15 mouse cellular contexts compared by ENCODE assay signal in the genomic region with DNA sequence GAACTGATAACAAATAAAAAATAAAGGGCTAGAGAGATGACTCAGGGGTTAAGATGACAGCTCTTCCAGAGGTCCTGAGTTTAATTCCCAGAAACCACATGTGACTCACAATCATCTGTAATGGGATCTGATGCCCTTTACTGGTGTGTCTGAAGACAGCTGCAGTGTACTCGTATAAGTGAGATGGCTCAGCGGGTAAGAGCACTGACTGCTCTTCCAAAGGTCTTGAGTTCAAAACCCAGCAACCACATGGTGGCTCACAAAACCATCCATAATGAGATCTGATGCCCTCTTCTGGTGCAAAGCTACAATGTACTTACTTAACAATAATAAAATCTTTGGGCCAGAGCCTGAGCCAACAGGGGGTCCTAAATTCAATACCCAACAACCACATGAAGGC. TPM values are rescaled to one million over a fixed set of nuclear protein-coding genes. Genes with fewer than 3 reads are reported as not detected.
DNase-seq lines count a peak whose midpoint lies in the region; ATAC-seq and TF ChIP-seq lines count a peak whose summit lies in the region.
"Had no signal": no experiment of that assay in that cellular context is flagged by ENCODE, and none has a peak within 500 bp of the region (broad histone marks: within the 10 kb centered on the region; RNA-seq: fewer than 3 reads in every experiment).

No protein-coding gene starts in this region.

- DNase-seq in heart, adult 11 months = peak; percentile 72
- DNase-seq in heart, adult 9 months (ENCODE audit: low spot score in 2 of 2) = no peak
- no peak for DNase-seq in midbrain, postnatal 0 days (ENCODE audit: low spot score)
- DNase-seq in midbrain, embryonic 14.5 days = no peak
- DNase-seq in R1 (ENCODE audit: low read depth, low spot score) = peak; percentile 39
- no peak for DNase-seq in right cerebral cortex, adult 18-20 months
- DNase-seq in urinary bladder, postnatal 14 days (ENCODE audit: low spot score) = no peak
- DNase-seq: cerebellum, postnatal 25 days; kidney, adult 11 months; kidney, postnatal 36 days; liver had no signal

- H3K27ac ChIP-seq in midbrain, postnatal 0 days (ENCODE audit: low read depth, low read length) = no peak overlapping the region
- no peak overlapping the region for H3K27ac ChIP-seq in midbrain, embryonic 14.5 days (replicated peaks; ENCODE audit: low read depth, low read length)
- H3K27ac ChIP-seq: embryonic facial prominence, embryonic 13.5 days; heart, embryonic 15.5 days had no signal

- no peak overlapping the region for H3K9ac ChIP-seq in midbrain, postnatal 0 days (replicated peaks; ENCODE audit: low read length, poor library complexity, severe bottlenecking)
- no peak overlapping the region for H3K9ac ChIP-seq in midbrain, embryonic 14.5 days (replicated peaks; ENCODE audit: low read length)
- H3K9ac ChIP-seq: embryonic facial prominence, embryonic 13.5 days; heart, embryonic 15.5 days had no signal

- no peaks in the 10 kb centered on the region for H3K27me3 ChIP-seq in midbrain, postnatal 0 days (ENCODE audit: insufficient read depth, low read length)
- no peaks in the 10 kb centered on the region for H3K27me3 ChIP-seq in midbrain, embryonic 14.5 days (ENCODE audit: control insufficient read depth, insufficient read depth, low read length)
- H3K27me3 ChIP-seq: embryonic facial prominence, embryonic 13.5 days; heart, embryonic 15.5 days had no signal

- H3K9me3 ChIP-seq in midbrain, postnatal 0 days (ENCODE audit: low read length) = no peaks in the 10 kb centered on the region
- H3K9me3 ChIP-seq in midbrain, embryonic 14.5 days (ENCODE audit: control insufficient read depth, low read length) = no peaks in the 10 kb centered on the region
- H3K9me3 ChIP-seq: embryonic facial prominence, embryonic 13.5 days; heart, embryonic 15.5 days had no signal

- no peak overlapping the region for H3K4me2 ChIP-seq in midbrain, postnatal 0 days (ENCODE audit: low read depth, low read length, poor library complexity, severe bottlenecking)
- H3K4me2 ChIP-seq in midbrain, embryonic 14.5 days (ENCODE audit: low read length) = no peak overlapping the region

- ATAC-seq in midbrain, postnatal 0 days (ENCODE audit: low FRiP score) = no peak
- ATAC-seq in midbrain, embryonic 14.5 days (ENCODE audit: low FRiP score, low TSS enrichment) = no peak
- ATAC-seq: activated CD4-positive, CD25-positive, alpha-beta regulatory T cell, adult 4 months had no signal

- peak; percentile 37 for TF ChIP-seq CTCF in midbrain, postnatal 0 days (IDR thresholded peaks at IDR 0.05)

- H3K4me1 ChIP-seq in midbrain, postnatal 0 days (ENCODE audit: insufficient read depth, low read length) = no peaks in the 10 kb centered on the region
- 0 out of 2 replicates have a peak, but pooled peaks cover 6% of the 10 kb centered on the region for H3K4me1 ChIP-seq in midbrain, embryonic 14.5 days (ENCODE audit: control insufficient read depth, insufficient read depth, low read length)

- 85% methylated on average over 2 of the region's 2 CpGs for WGBS in midbrain, postnatal 0 days
- 88% methylated on average over 2 of the region's 2 CpGs for WGBS in midbrain, embryonic 14.5 days

- peaks cover 23% of the 10 kb centered on the region for H3K36me3 ChIP-seq in midbrain, postnatal 0 days (ENCODE audit: insufficient read depth, low read length)
- peaks cover 34% of the 10 kb centered on the region for H3K36me3 ChIP-seq in midbrain, embryonic 14.5 days (ENCODE audit: control insufficient read depth, insufficient read depth, low read length)

- H3K4me3 ChIP-seq in midbrain, postnatal 0 days (ENCODE audit: low read depth, low read length) = no peak overlapping the region
- H3K4me3 ChIP-seq in midbrain, embryonic 14.5 days (replicated peaks; ENCODE audit: low read depth, low read length) = no peak overlapping the region
- H3K4me3 ChIP-seq: embryonic facial prominence, embryonic 13.5 days; heart, embryonic 15.5 days had no signal

RNA-seq across cellular contexts. Expression of a gene that starts 2.1 kb away (rescaled TPM):
- total RNA-seq in midbrain, postnatal 0 days (2014; rRNA removed) = 67.4 and 78.3 TPM in 2 replicates
- polyA plus RNA-seq in midbrain, postnatal 0 days (2015; fragmentation: Nextera tagmentation; extraction: Ambion mirVana) = 96.3 and 107 TPM in 2 replicates
- 90.7 and 101 TPM in 2 replicates for polyA plus RNA-seq in midbrain, embryonic 14.5 days (2014; fragmentation: Nextera tagmentation; extraction: Ambion mirVana)

RNA-seq across cellular contexts. Expression of a gene that starts 9.3 kb away (rescaled TPM):
- 1.8 and 5.7 TPM in 2 replicates for total RNA-seq in midbrain, postnatal 0 days (2014; rRNA removed)
- polyA plus RNA-seq in midbrain, postnatal 0 days (2015; fragmentation: Nextera tagmentation; extraction: Ambion mirVana) = 6.3 and 6.8 TPM in 2 replicates
- 7.5 and 7.6 TPM in 2 replicates for polyA plus RNA-seq in midbrain, embryonic 14.5 days (2014; fragmentation: Nextera tagmentation; extraction: Ambion mirVana)

RNA-seq across cellular contexts. Expression of a gene that starts 9.6 kb away (rescaled TPM):
- total RNA-seq in midbrain, postnatal 0 days (2014; rRNA removed) = 10.4 and 12.9 TPM in 2 replicates
- 24.2 and 25.2 TPM in 2 replicates for polyA plus RNA-seq in midbrain, postnatal 0 days (2015; fragmentation: Nextera tagmentation; extraction: Ambion mirVana)
- 21.1 and 23.1 TPM in 2 replicates for polyA plus RNA-seq in midbrain, embryonic 14.5 days (2014; fragmentation: Nextera tagmentation; extraction: Ambion mirVana)

RNA-seq across cellular contexts. Expression of a gene that starts 9.8 kb away (rescaled TPM):
- 0.66 and 2.7 TPM in 2 replicates for total RNA-seq in midbrain, postnatal 0 days (2014; rRNA removed)
- 2.9 TPM in 2 replicates for polyA plus RNA-seq in midbrain, postnatal 0 days (2015; fragmentation: Nextera tagmentation; extraction: Ambion mirVana)
- 1.1 TPM in 2 replicates for polyA plus RNA-seq in midbrain, embryonic 14.5 days (2014; fragmentation: Nextera tagmentation; extraction: Ambion mirVana)
- total RNA-seq: megakaryocyte-erythroid progenitor cell, adult 5-6 weeks had no signal

RNA-seq across cellular contexts. Expression of a gene that starts 26.8 kb away (rescaled TPM):
- total RNA-seq in midbrain, postnatal 0 days (2014; rRNA removed) = 605 and 614 TPM in 2 replicates
- polyA plus RNA-seq in midbrain, postnatal 0 days (2015; fragmentation: Nextera tagmentation; extraction: Ambion mirVana) = 227 and 260 TPM in 2 replicates
- 301 and 329 TPM in 2 replicates for polyA plus RNA-seq in midbrain, embryonic 14.5 days (2014; fragmentation: Nextera tagmentation; extraction: Ambion mirVana)

Comparison
In these comparisons a context has a peak if more than half of its experiments do, and no peak if none do; other contexts are left out.
1. DNase-seq: peak in heart, adult 11 months (single experiment) and R1 (single experiment); none in heart, adult 9 months (0 of 2), midbrain, postnatal 0 days (single experiment), midbrain, embryonic 14.5 days (single experiment), right cerebral cortex, adult 18-20 months (single experiment) and urinary bladder, postnatal 14 days (single experiment).